Mouse (Mus musculus): ENCODE results near the gene Sall1. TPM values are rescaled to one million over a fixed set of nuclear protein-coding genes. Genes with fewer than 3 reads are reported as not detected.

Sall1 gene
- total RNA-seq, 2 experiments from 2014 or later = 13.5 to 14.3 TPM

GRCm38 (mm10) chr8:88997276-88997675, 46.7 kb downstream of the Sall1 start:
- DNase-seq (ENCODE audit: low spot score in 2 of 2) = no peak

DNA sequence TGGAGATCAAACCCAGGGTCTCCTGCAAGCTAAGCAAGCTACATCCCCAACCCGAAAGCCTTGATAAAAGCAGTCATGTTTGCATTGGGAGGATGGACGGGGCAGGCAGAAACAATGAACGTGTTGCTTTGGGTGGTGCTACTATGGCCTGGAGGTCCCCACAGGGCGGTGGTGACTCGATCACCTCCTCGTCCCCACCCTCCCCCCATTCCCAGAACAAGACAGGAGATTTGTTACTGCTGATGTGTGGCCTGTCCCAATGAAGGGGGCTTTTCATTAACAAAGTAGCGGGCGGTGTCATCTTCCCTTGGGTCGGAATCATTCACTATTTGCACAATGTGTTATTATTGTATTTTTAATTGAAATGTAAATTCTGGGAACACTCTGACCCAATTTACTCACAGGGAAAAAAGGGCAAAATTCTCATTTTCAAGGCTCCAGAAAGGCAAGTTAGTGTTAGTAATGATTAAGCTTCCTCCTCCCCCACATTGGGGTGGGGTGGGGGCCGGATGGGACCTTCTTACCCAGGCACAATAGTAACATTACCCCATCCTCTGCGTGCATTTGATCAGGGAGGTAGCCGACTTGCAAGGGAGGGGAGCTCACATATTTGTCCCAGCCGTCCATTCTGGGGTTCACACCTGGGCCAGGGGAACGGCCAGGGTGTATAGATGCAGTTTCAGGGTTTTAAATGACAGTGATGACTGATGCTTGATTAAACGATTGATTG, 52.0 kb downstream of the Sall1 start:
- no peak for DNase-seq (ENCODE audit: low spot score in 2 of 2)

DNA sequence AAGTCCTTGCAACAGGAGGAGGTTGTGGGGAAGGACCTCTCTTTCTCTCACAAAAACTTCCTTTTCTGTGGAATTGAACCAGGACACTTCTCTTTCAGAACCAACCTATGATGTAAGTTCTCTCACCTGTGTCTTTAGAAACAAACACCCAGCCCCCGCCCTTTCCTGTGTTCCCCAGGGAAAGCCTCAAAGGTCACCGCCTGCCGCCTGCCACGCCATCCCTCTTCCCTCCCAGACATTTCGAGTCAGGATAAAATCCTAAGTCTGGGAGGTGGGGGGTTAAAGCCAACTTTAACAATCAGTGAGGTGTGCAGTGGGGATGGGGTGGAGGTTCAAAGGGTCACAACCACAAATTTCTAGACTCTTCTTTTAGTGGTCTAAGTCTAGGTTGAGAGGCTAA, 52.8 kb downstream of the Sall1 start:
- DNase-seq (ENCODE audit: low spot score in 2 of 2) = no peak

GRCm38 (mm10) chr8:88989002-88989401, 55.0 kb downstream of the Sall1 start:
- DNase-seq (ENCODE audit: low spot score in 2 of 2) = no peak

GRCm38 (mm10) chr8:88983468-88983867, 60.5 kb downstream of the Sall1 start:
- no peak for DNase-seq (ENCODE audit: low spot score in 2 of 2)

Small RNA genes lying within 50 kb of the gene (microRNA-seq; reads per million reads assigned to microRNA genes)
- gene Mir8110 = 0 reads per million in 2 experiments

All from layer of hippocampus, adult 18-20 months (tissue).